Mouse (Mus musculus) testis, adult 2 months (tissue): ENCODE data around the gene Hist1h4b.

Source experiments
- CTCF ChIP-seq: fragments of 200-500 bp; IDR thresholded peaks from 2 replicates; pipeline ENCODE4 v1.5.1; 2012; ENCODE audit warnings: low read depth, mild to moderate bottlenecking, inconsistent platforms, low read length, moderate library complexity; ENCODE audit not compliant: control insufficient read depth, insufficient read depth, insufficient replicate concordance
- POLR2A ChIP-seq: fragments of 200-500 bp; IDR thresholded peaks from 2 replicates; pipeline ENCODE4 v1.6.1; 2012; ENCODE audit warnings: low read depth, mild to moderate bottlenecking, inconsistent platforms, low read length, moderate library complexity; ENCODE audit not compliant: control insufficient read depth

DNA sequence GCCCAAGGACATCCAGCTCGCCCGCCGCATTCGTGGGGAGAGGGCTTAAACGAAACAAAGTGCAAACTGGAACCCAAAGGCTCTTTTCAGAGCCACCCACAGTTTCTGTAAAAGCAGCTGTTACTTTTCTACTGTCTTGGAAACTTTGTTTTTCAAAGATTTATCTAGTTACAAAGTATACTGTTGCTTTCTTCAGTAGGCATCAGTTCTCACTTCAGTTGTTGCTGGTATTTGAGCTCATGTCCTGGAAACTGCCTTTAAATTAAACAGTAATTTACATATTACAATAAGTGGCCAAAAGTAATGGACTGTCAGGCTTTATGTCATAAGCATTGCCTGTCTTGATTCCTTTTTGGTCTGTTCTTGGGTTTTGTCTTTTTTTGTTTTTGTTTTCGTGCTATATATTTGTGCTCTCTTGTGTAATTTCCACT lies 4.1 kb upstream of the Hist1h4b start:
- no peak for TF ChIP-seq CTCF
- no peak for TF ChIP-seq POLR2A
